Mouse (Mus musculus) hindbrain, embryonic 15.5 days (tissue): Measurements from ENCODE around the gene Ppef2. TPM values are rescaled to one million over a fixed set of nuclear protein-coding genes. Genes with fewer than 3 reads are reported as not detected.

Experiments
- ATAC-seq: fragments of 200-750 bp; cut with Nextera tagmentation; 2 replicates; pipeline ENCODE4 v1.8.0; 2017; ENCODE audit warnings: low read depth, moderate number of reproducible peaks, moderate TSS enrichment; ENCODE audit not compliant: low FRiP score
- H3K27ac ChIP-seq: fragments of 300-500 bp; sonication (generic); replicated peaks from 2 replicates; pipeline ENCODE4 v1.5.1; 2015; ENCODE audit warnings: mild to moderate bottlenecking, inconsistent platforms
- H3K27me3 ChIP-seq: fragments of 300-500 bp; sonication (generic); 2 replicates; pipeline ENCODE4 v1.6.1; 2015; ENCODE audit warnings: control low read depth, inconsistent platforms
- H3K36me3 ChIP-seq: fragments of 300-500 bp; sonication (generic); 2 replicates; pipeline ENCODE4 v1.6.1; 2015; ENCODE audit warnings: control low read depth, inconsistent platforms
- H3K4me1 ChIP-seq: fragments of 300-500 bp; sonication (generic); replicated peaks from 2 replicates; pipeline ENCODE4 v1.6.1; 2015; ENCODE audit warnings: control low read depth, inconsistent platforms
- H3K4me2 ChIP-seq: fragments of 300-500 bp; sonication (generic); 2 replicates; pipeline ENCODE4 v1.6.1; 2015; ENCODE audit warnings: moderate library complexity, mild to moderate bottlenecking, inconsistent platforms
- H3K4me3 ChIP-seq: fragments of 300-500 bp; sonication (generic); 2 replicates; pipeline ENCODE4 v1.5.1; 2015; ENCODE audit warnings: mild to moderate bottlenecking, inconsistent platforms
- H3K9ac ChIP-seq: fragments of 300-500 bp; sonication (generic); 2 replicates; pipeline ENCODE4 v1.6.1; 2015; ENCODE audit warnings: inconsistent platforms
- H3K9me3 ChIP-seq: fragments of 300-500 bp; sonication (generic); 2 replicates; pipeline ENCODE4 v1.6.1; 2016; ENCODE audit warnings: control low read depth, inconsistent platforms
- WGBS: fragments of 180-500 bp; shearing (Covaris S2); methylation state at CpG from one replicate; pipeline ENCODE4 v1.1.7; 2015; 5-methylcytosine and 5-hydroxymethylcytosine counted together
- polyA plus RNA-seq: library from polyadenylated mRNA; unstranded; fragments of >200 nt; fragmentation: Nextera tagmentation; extraction: Ambion mirVana; gene quantifications from 2 replicates; pipeline ENCODE4 v1.2.1, GENCODE M21; 2015

Gene Ppef2
- polyA plus RNA-seq: 0.38 and 0.52 TPM in 2 replicates

- ATAC-seq: no peak
- peaks cover 9% of the 10 kb centered on the region for H3K4me1 ChIP-seq
- no peak within 1 kb of the TSS for H3K9ac ChIP-seq
- 24% methylated on average over 6 of the region's 6 CpGs for WGBS
- H3K4me2 ChIP-seq: no peak within 1 kb of the TSS
- no peaks in the 10 kb centered on the region for H3K9me3 ChIP-seq
- H3K36me3 ChIP-seq: no peaks in the 10 kb centered on the region
- no peak within 1 kb of the TSS for H3K4me3 ChIP-seq
- H3K27ac ChIP-seq: no peak within 1 kb of the TSS
- no peaks in the 10 kb centered on the region for H3K27me3 ChIP-seq
These were observed at the start of gene Ppef2 for GRCm38 (mm10) chr5:92256218-92256617. Ppef2 (minus strand) TSS chr5:92256278.

DNA sequence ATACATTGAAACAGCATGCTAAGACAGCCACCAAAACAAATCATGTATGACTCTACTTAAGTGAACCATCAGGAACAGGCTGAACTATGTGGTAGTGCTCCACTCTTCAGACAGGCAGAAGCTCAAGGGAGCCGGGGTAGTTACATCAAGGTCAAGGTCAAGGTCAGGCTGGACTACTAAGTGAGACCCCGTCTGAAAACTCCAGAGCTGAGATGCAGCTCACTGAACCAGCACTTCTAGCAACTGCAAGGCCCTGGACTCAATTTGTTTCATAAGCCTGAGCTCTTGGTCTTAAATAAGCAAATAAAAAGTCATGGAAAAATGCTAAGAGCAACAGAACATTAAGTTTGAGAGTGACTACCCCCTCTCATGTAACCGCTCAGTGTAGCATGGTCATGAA, 48.2 kb upstream of the Ppef2 start:
- H3K27me3 ChIP-seq: no peaks in the 10 kb centered on the region
- no peak overlapping the region for H3K27ac ChIP-seq
- H3K4me3 ChIP-seq: no peak overlapping the region
- ATAC-seq: no peak
- 90% methylated on average over 3 of the region's 3 CpGs for WGBS
- H3K4me1 ChIP-seq: peaks cover 12% of the 10 kb centered on the region
- no peaks in the 10 kb centered on the region for H3K9me3 ChIP-seq
- H3K4me2 ChIP-seq: no peak overlapping the region
- H3K9ac ChIP-seq: no peak overlapping the region
- H3K36me3 ChIP-seq: peaks cover 61% of the 10 kb centered on the region

- Histone ChIP-seq H3K27ac (no peak overlapping the region), H3K27me3 (no peaks in the 10 kb centered on the region), H3K36me3 (peaks cover 77% of the 10 kb centered on the region), H3K9me3 (no peaks in the 10 kb centered on the region), H3K4me3 (no peak overlapping the region), H3K9ac (no peak overlapping the region), H3K4me2 (no peak overlapping the region), H3K4me1 (no peaks in the 10 kb centered on the region)
- 91% methylated on average over 13 of the region's 13 CpGs for WGBS
- no peak for ATAC-seq
These were observed 46.2 kb upstream of the Ppef2 start for GRCm38 (mm10) chr5:92302149-92302840.

GRCm38 (mm10) chr5:92294525-92294924, 38.4 kb upstream of the Ppef2 start:
- peaks cover 86% of the 10 kb centered on the region for H3K36me3 ChIP-seq
- H3K27me3 ChIP-seq: no peaks in the 10 kb centered on the region
- H3K27ac ChIP-seq: no peak overlapping the region
- WGBS: 95% methylated on average over 2 of the region's 2 CpGs
- no peak overlapping the region for H3K9ac ChIP-seq
- no peak for ATAC-seq
- H3K4me2 ChIP-seq: no peak overlapping the region
- no peaks in the 10 kb centered on the region for H3K4me1 ChIP-seq
- no peak overlapping the region for H3K4me3 ChIP-seq
- H3K9me3 ChIP-seq: no peaks in the 10 kb centered on the region

DNA sequence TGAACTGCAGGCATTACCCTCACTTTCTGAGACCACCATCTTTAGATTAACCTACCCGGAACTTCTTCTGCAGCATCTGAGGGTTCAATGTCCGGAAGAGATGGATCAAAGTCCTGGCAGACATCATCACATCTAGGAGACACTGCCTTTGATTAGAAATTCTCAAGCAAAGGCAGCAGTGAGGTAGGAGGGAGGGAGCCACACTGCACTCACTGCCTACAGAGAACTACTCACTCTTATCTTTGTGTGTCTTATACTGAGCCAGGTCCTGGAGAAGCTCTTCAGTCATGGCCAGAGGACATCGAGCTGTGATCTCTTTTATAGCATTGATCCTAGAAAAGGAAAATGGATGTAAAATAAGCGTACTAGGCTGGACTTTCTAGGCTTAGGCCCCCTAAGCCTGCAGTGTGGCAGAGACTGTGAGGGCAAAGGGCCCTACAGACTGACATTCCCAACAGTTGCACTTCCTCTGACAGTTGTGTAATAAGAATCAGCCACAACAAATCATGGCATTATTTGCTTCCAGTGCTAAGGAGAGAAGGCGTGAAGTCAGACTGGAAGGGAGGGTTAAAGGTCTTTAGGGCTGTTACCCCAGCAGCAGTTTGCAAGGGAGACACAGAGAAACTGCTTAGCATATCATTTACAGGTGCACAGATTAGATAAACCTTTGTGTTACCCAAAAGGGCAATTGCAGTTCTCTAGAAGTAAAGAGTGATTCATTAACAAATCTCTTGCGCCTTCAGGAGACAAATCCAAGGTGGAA, 35.8 kb upstream of the Ppef2 start:
- Histone ChIP-seq H3K9ac (no peak overlapping the region), H3K4me1 (no peaks in the 10 kb centered on the region), H3K36me3 (peaks cover 86% of the 10 kb centered on the region), H3K9me3 (no peaks in the 10 kb centered on the region), H3K27me3 (no peaks in the 10 kb centered on the region), H3K4me2 (no peak overlapping the region), H3K4me3 (no peak overlapping the region), H3K27ac (no peak overlapping the region)
- ATAC-seq: no peak
- WGBS: 93% methylated on average over 6 of the region's 6 CpGs

DNA sequence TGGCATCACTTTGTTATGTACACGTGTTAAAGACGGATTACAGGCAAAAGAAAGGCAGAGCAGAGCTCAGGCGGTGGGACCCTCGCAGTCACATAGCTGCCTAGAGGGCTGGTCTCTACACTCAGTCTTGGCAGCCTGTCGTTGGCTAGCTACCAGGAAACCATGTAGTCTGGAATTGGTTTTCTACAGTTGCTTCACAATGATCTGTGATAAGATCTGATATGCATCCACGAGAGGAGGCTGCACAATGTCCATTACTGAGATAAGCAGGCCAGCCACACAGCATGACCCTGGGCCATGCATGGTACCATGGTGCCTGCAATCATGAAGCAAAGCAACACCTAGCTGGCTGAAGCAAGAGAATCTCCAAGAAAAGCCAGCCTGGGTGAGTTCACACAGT, 31.8 kb upstream of the Ppef2 start:
- Histone ChIP-seq H3K4me3 (no peak overlapping the region), H3K27ac (no peak overlapping the region), H3K27me3 (no peaks in the 10 kb centered on the region), H3K36me3 (peaks cover 75% of the 10 kb centered on the region), H3K9me3 (no peaks in the 10 kb centered on the region), H3K9ac (no peak overlapping the region), H3K4me1 (no peaks in the 10 kb centered on the region), H3K4me2 (no peak overlapping the region)
- 88% methylated on average over 6 of the region's 6 CpGs for WGBS
- ATAC-seq: no peak

- ATAC-seq: no peak
- H3K4me2 ChIP-seq: no peak overlapping the region
- no peak overlapping the region for H3K4me3 ChIP-seq
- WGBS: 76% methylated on average over 3 of the region's 3 CpGs
- H3K27me3 ChIP-seq: no peaks in the 10 kb centered on the region
- H3K4me1 ChIP-seq: peaks cover 6% of the 10 kb centered on the region
- no peak overlapping the region for H3K9ac ChIP-seq
- H3K9me3 ChIP-seq: no peaks in the 10 kb centered on the region
- no peak overlapping the region for H3K27ac ChIP-seq
- peaks cover 33% of the 10 kb centered on the region for H3K36me3 ChIP-seq
These were observed 27.0 kb upstream of the Ppef2 start for GRCm38 (mm10) chr5:92283107-92283506.

DNA sequence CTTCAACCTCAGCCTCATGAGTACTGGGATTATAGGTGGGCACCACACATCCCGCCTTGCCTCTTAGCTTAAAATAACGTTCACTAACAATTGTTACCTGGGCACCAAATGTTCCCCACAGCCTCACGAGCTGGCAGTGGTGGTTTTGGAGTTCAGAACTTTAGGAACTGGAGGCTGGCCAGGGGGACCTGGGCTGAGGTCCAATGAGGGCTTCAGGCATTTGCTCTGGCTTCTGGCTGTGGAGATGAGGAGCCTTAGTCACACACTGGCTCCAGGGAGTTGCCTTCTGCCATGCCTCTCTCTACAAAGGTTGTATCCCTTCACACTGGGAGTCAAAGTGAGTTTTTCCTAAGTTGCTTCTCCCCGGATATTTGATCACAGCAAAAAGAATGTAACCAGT, 26.5 kb upstream of the Ppef2 start:
- Histone ChIP-seq H3K27me3 (no peaks in the 10 kb centered on the region), H3K9ac (no peak overlapping the region), H3K4me2 (no peak overlapping the region), H3K9me3 (no peaks in the 10 kb centered on the region), H3K4me3 (no peak overlapping the region), H3K36me3 (peaks cover 29% of the 10 kb centered on the region), H3K27ac (no peak overlapping the region), H3K4me1 (peaks cover 7% of the 10 kb centered on the region)
- no peak for ATAC-seq
- WGBS: 76% methylated on average over 4 of the region's 4 CpGs

- Histone ChIP-seq H3K9ac (no peak overlapping the region), H3K27ac (peak overlapping the region; percentile 28; the same call in 1 of the 2 replicates), H3K4me2 (peak overlapping the region; percentile 95; the same call in 1 of the 2 replicates), H3K9me3 (no peaks in the 10 kb centered on the region), H3K27me3 (no peaks in the 10 kb centered on the region), H3K4me3 (no peak overlapping the region), H3K4me1 (peaks cover 10% of the 10 kb centered on the region), H3K36me3 (no peaks in the 10 kb centered on the region)
- WGBS: 87% methylated on average over 10 of the region's 10 CpGs
- ATAC-seq: no peak
These were observed 23.0 kb upstream of the Ppef2 start for GRCm38 (mm10) chr5:92278942-92279537.

DNA sequence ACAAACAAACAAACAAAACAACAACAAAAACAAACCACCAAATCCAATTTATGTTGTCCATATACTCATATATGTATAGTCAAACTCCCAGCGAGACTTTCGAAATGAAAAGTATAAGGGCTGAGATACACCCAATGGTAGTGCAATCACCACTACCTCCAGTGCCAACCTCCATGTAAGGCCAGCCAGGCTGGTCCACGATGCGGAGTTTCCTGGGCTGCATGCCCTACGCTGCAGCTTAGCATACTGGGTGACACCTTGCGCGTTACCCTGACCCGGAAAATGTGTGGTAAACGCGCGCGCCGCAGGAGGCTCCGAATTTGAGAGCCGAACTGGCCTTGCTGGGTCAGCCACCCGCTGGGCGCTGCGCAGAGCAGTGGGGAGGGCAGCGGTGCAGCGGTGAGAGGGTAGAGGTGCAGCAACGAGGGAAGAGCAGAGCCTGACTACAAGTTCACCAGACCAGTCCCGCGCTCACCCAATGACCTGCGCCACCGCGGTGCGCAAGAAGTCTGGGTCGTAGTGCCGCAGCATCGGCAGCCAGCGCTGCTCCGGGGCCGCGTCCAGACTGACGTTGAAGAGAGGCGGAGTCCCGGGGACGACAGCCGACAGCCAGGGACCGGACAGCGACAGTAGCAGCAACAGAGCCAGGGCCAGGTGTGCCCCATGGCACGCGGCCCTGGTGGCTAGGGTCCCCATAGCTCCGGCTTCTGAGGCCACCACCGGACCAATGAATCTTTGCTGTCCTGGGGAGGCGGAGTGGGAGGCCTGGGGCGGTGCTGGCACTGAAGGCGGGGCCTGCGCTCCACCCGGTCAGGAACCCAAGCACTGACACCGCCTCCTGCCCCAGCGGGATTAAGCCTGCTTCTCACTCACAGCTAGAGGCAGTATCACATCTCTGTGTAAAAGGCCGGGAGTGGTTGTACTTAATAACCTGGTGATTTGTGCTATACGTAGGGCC, 21.6 kb upstream of the Ppef2 start, which contains the start of gene Naaa:
Naaa (minus strand) TSS at position 734 of the 958 bp plus-strand sequence.
- peaks cover 10% of the 10 kb centered on the region for H3K4me1 ChIP-seq
- no peaks in the 10 kb centered on the region for H3K9me3 ChIP-seq
- peak within 1 kb of the TSS; percentile 61 for H3K9ac ChIP-seq
- peak; percentile 91 for ATAC-seq
- WGBS: 2% methylated on average over 54 of the region's 54 CpGs
- H3K36me3 ChIP-seq: no peaks in the 10 kb centered on the region
- H3K27ac ChIP-seq: peak within 1 kb of the TSS; percentile 74
- H3K4me3 ChIP-seq: peak within 1 kb of the TSS; percentile 64
- peak within 1 kb of the TSS; percentile 95 for H3K4me2 ChIP-seq
- no peaks in the 10 kb centered on the region for H3K27me3 ChIP-seq

DNA sequence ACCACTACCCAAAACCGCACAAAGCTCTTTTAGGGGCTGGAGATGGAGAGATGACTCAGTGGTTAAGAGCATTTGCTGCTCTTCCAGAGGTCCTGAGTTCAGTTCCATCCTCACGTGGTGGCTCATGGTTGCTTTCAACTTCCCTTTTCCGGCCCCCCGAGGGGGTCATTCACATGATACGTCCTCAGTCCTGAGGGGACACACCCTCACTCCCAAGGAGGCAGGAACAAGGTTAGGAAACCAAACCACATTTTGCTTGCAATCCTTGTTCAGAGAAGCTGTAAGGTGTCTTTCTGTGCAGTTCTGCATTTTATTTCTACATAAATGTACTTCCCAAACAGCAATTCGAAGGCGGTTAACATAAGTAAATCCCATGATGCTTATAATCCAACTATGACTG, 14.4 kb upstream of the Ppef2 start:
- ATAC-seq: no peak
- H3K36me3 ChIP-seq: no peaks in the 10 kb centered on the region
- no peak overlapping the region for H3K27ac ChIP-seq
- no peak overlapping the region for H3K4me2 ChIP-seq
- no peaks in the 10 kb centered on the region for H3K9me3 ChIP-seq
- WGBS: 87% methylated on average over 7 of the region's 7 CpGs
- no peaks in the 10 kb centered on the region for H3K27me3 ChIP-seq
- H3K4me3 ChIP-seq: no peak overlapping the region
- no peaks in the 10 kb centered on the region for H3K4me1 ChIP-seq
- no peak overlapping the region for H3K9ac ChIP-seq
